Mouse (Mus musculus): ENCODE measurements around the gene Wdr25.
"Not testable (repeated sequence)": the region's sequence is repeated elsewhere in the genome, so short reads cannot be mapped to it uniquely, and the experiment has no call there.

Wdr25 gene

DNA sequence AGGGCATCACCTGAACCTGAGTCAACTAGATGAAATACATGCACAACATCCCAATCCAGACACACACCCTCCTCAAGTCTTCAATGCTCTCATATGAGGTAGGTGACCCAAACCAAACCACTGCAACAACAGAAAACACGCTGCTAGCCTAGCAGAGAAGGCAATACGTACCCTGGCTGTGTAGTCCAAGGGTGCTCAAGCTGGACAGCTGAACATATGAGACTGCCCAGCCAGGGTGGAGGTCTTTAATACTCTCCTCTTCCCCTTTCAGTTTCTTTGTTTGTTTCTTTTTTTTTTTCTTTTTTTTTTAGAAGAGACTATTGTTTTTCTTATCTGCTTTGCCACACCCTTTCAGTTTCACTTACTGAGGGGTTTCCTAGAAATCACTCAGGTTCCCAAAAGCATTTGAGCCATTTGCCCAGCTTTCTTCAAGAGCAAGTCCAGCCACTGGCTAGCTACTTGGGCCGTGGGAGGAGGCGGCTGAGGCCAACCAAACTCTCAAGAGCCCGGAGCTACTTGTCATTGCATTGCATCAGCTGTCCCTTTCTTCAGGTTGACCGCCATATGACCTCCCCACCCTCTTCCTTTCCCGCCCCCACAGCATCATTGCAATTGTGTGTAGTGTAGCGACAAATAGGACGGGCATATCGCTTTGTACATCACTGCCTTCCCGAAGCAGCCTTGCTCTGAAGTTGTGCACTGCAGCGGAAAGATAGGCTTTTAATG is at the start of gene Wdr25:
Wdr25 (plus strand) TSS at position 643 of the 726 bp plus-strand sequence.
- DNase-seq (ENCODE audit: inconsistent age in 2 of 2, low spot score in 1 of 2), result no peak

DNA sequence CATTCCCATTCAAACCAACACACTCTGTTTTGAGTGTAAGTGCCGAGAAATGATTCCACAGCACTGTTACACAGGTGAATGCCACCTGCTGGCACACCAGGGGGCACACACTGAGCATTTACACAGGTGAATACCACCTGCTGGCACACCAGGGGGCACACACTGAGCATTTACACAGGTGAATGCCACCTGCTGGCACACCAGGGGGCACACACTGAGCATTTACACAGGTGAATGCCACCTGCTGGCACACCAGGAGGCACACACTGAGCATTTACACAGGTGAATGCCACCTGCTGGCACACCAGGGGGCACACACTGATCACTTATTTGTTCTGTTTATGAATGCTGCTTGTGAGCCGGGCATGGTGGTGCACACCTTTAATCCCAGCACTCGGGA is 45.4 kb upstream of the Wdr25 start:
- DNase-seq (ENCODE audit: inconsistent age in 2 of 2, low spot score in 1 of 2), result not testable (repeated sequence)

GRCm38 (mm10) chr12:108849488-108850022 is 43.9 kb upstream of the Wdr25 start:
- no peak for DNase-seq (ENCODE audit: inconsistent age in 2 of 2, low spot score in 1 of 2)

- peak in 1 of 2 experiments; percentile 12 for DNase-seq (ENCODE audit: inconsistent age in 2 of 2, low spot score in 1 of 2)
Observed at GRCm38 (mm10) chr12:108850129-108850528, 43.3 kb upstream of the Wdr25 start.

GRCm38 (mm10) chr12:108850886-108851285 is 42.5 kb upstream of the Wdr25 start:
- DNase-seq (ENCODE audit: inconsistent age in 2 of 2, low spot score in 1 of 2), result no peak

DNA sequence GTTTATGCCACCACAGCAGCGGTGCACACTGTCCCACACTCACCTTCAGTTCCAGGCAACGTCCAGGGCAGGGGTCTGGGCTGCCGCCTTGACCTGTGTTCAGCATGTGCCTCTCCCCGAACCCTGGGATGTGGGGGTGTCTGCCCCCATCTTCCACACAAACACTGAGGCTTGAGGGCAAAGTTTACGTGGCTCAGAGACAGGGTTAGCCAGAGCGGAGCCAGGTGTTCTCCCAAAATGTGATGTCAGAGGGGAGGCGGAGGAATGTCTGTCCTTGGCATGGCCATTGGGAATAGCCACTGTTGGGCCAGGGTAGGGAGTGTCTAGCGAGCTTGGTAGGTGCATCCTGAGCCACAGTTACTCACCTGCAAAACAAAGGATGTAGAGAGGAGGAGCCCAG is 40.6 kb upstream of the Wdr25 start:
- no peak for DNase-seq (ENCODE audit: inconsistent age in 2 of 2, low spot score in 1 of 2)

- no peak for DNase-seq (ENCODE audit: inconsistent age in 2 of 2, low spot score in 1 of 2)
Observed at GRCm38 (mm10) chr12:108855081-108855480, 38.4 kb upstream of the Wdr25 start.

DNA sequence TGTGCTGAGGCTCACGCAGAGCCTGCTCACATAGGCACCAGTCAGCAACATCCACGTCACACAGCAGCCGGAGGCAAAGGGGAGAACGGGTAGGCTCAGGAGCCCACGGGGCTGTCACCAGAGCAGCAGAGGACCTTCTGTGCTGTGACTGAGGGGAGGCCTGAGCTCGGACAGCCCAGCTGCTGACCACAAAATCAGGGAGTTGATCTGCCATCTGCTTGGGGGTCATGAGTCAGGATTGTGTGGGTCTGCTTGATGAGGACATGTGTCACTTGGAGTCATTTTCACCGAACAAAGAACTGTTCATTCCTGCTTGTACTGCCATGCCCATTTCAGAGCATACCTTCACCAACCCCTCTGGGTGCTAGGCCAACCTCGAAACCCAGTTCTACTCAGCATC is 37.2 kb upstream of the Wdr25 start:
- no peak for DNase-seq (ENCODE audit: inconsistent age in 2 of 2, low spot score in 1 of 2)

GRCm38 (mm10) chr12:108857109-108857508 is 36.3 kb upstream of the Wdr25 start:
- no peak for DNase-seq (ENCODE audit: inconsistent age in 2 of 2, low spot score in 1 of 2)

DNA sequence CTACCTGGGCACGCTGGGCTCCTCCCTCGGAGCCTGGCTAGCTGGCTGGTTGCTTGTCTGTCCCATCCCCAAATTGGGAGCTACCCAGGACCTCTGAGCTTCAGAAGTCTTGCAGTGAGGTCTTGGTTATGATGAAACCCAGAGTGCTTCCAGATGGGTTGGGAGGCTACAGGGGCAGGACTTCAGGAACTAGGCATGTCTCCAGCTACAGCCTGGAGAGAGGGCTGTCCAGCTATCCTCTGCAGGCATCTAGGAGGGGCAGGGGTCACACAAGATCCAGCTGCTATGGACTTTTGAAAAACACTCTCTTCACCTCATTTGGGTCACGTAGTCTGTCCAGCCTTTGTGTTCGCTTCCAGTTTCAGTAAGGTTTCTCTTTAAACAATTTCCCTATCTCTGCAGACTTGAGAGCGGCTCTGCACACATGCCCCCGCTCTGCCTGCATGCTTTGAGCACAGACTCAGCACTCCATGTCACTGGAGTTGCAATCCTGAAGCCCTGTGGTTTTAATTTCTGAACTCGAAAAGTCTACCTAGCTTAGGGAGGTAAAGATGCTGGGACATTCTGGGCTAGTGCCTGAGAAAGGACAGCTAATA is 35.7 kb upstream of the Wdr25 start:
- DNase-seq (ENCODE audit: inconsistent age in 2 of 2, low spot score in 1 of 2), result no peak

GRCm38 (mm10) chr12:108858486-108858885 is 34.9 kb upstream of the Wdr25 start:
- DNase-seq (ENCODE audit: inconsistent age in 2 of 2, low spot score in 1 of 2), result no peak

DNA sequence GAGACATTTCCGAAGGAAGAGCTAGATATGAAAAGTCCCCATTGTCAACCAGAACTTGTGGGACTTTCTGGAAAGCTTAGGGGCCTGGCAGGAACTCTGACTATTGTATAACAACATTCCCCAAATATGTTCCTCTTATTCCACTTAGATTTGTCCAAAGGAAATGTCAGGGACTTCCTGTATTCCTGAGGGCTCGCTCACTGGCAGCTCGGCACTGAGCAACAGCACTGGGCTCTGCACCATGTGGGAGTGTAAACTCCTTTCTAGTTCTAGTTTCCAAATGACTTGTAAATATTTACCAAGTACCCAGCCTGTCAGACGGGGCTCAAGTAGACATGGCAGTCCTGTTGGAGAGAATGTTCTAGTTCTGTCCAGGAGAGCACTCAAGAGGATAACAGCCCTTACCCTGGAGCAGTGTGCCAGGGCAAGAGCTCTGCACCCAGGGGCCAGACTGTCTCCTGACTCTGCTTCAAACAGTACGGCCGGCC is 28.4 kb upstream of the Wdr25 start:
- DNase-seq (ENCODE audit: inconsistent age in 2 of 2, low spot score in 1 of 2), result peak in 1 of 2 experiments; percentile 16

GRCm38 (mm10) chr12:108869575-108869974 is 23.9 kb upstream of the Wdr25 start:
- DNase-seq (ENCODE audit: inconsistent age in 2 of 2, low spot score in 1 of 2), result peak in 1 of 2 experiments; percentile 51

GRCm38 (mm10) chr12:108873122-108873521 is 20.3 kb upstream of the Wdr25 start:
- DNase-seq (ENCODE audit: inconsistent age in 2 of 2, low spot score in 1 of 2), result no peak

DNA sequence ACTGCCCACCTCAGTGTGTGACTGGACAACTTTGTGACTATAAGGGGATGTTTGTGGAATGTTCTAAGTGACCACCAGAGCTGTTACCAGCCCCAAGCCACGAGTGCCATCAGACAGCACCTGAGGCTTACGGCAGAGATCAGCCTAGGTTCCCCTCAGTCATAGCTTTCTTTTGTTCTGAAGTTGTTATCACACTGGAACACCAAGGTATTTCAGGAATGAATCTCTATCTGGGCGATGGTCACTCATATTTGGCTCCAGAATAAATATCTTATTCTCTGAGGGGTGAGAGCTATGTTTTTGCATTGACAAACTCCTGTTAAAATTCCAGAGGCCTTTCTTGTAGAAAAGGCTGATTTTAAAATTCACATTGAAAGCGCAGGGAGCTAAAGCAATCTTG is 14.3 kb upstream of the Wdr25 start:
- DNase-seq (ENCODE audit: inconsistent age in 2 of 2, low spot score in 1 of 2), result no peak

DNA sequence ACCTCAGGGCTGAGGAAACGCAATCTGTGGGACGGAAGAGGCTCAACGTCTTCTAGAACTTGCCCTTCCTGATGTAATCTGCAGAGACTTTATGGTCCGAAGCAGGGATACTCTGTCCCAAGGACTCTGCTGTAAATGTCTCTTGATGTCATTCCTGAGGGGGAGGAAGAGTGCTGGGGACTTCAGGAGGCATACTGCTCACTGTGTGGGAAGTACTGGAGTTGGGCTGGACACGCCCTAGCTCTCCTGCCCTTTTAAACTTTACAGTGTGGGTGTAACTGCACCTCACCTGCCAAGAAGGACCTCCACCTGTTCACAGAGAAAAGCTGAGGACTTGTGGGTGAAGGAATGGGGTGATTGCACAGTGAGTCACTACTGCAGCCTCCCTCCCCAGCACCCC is 12.8 kb upstream of the Wdr25 start:
- no peak for DNase-seq (ENCODE audit: inconsistent age in 2 of 2, low spot score in 1 of 2)

GRCm38 (mm10) chr12:108881192-108881591 is 12.2 kb upstream of the Wdr25 start:
- no peak for DNase-seq (ENCODE audit: inconsistent age in 2 of 2, low spot score in 1 of 2)

DNA sequence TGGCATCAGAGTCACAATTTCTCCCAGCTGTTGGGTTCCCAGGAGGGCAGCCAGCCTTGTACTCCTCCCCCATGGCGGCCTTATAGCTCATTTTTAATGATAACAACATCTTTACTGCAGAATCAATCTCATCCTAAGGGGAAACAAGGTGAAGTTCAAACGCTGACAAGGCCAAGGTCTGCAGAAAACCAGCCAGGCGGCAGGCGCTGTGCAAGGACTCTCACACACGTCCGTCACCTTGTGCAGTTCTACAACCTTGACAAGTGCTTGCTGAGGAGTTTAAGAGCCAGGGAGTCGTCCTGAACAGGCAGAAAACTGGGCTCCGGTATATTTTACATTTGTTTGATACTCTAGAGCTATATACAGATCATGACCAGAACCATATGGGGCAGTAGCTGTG is 10.7 kb upstream of the Wdr25 start:
- DNase-seq (ENCODE audit: inconsistent age in 2 of 2, low spot score in 1 of 2), result peak in 1 of 2 experiments; percentile 83

- no peak for DNase-seq (ENCODE audit: inconsistent age in 2 of 2, low spot score in 1 of 2)
Observed at GRCm38 (mm10) chr12:108885906-108886305, 7.5 kb upstream of the Wdr25 start.

DNA sequence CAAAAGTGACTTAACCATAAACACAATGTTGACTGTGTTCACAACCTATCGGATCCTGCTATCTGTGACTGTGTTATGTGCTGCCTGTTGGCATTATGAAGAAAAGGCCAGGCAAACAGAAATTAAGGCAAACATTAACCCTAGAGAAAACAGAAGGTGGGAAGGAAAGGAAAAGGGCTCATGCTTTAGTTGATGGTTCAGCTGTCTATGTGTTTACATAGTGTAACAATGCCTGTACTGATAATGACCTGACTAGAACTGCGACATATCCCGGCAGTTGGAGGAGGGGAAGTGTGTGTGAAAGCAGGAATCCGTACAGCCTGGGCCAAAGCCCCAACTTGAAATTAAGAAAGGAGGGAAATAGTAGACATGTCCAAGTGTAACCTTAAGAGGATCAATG is 6.4 kb upstream of the Wdr25 start:
- no peak for DNase-seq (ENCODE audit: inconsistent age in 2 of 2, low spot score in 1 of 2)

- no peak for DNase-seq (ENCODE audit: inconsistent age in 2 of 2, low spot score in 1 of 2)
Observed at GRCm38 (mm10) chr12:108888632-108889031, 4.8 kb upstream of the Wdr25 start.

DNA sequence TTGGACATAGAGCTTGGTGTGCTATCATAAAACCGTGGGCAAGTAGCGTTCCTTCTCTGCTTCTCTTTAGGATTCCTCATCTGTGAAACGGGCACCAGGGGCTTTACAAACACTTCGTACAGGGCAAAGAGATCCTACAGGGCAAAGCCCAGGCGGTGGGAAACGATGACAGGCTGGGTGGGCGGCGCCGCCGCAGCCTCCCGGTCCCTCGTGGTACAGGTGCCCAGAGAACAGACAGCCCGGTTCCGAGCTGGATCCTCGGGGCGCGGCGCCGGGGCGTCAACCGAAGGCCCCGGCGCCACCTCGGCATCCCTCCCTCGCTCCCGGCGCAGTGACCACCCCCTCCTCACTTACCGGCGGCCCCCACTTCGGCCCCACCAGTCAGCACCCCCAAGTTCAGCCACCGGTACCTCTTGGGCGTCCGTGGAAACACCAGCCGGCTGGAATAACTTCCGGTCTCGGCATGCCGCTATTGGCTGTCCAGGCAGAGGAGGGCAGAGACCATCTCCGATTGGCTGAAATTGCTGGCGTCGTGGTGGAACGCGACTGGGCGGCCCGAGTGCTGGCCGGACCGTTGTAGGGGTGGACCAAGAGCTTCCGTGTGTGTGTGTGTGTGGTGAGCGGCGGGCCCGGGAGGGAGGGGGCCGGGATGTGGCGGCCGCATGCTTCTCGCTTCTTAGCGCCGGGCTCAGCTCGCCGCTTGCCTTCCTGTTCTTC is 442 bp downstream of the Wdr25 start, which contains the start of gene Wars:
Wars (minus strand) TSS at position 460 of the 717 bp plus-strand sequence.
- DNase-seq (ENCODE audit: inconsistent age in 2 of 2, low spot score in 1 of 2), result peak; percentile 96 to 98
